Mouse (Mus musculus) spleen, adult 18-20 months (tissue): ENCODE measurements around the gene Gm7030.
"Not testable (repeated sequence)": the region's sequence is repeated elsewhere in the genome, so short reads cannot be mapped to it uniquely, and the experiment has no call there.

Experiments used
- DNase-seq, 2 experiments: peaks; one replicate each; pipeline ENCODE4 v3.0.0; 2022; ENCODE audit warnings: mixed read lengths in 2 of 2

Gene Gm7030

DNA sequence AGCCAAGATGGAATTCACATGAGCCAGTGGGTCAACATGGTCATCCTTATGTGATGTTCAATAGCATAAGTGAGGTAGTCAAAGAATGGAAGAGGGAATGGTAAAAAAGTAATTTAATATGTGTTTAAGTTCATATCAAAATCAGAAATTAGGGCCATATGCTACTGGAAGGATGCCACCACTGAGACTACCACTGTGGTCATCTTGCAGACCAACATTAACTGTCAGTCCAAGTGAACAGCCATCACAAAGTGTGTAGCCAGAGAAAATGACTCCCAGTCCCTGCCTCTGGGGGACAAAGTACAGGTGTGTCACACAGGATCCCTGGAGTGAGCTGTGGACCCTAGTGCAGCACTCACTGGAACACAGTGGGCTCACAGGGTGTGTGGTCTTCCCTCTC lies 47.3 kb downstream of the Gm7030 start:
- DNase-seq = not testable (repeated sequence)

DNA sequence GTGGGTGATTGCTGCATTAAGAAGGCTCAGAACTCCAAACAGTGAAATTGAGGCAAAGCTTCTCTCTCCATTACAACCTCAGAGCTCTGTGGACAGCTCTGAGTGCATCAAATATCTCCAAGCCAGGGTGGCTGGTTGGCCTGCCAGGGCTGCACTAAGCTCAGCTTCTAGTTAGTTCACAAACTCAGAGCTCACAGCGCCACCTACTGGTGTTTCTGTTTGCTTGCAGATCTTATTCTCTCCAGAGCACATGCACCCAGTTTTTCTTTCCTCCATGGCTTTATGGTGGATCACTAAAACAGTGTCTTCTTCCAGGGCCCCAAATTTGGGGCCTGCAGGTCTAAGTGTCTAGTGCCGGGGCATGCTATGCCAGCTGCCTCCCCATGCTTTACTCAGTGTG lies 68.4 kb downstream of the Gm7030 start:
- peak; percentile 66 to 90 for DNase-seq
